Mouse (Mus musculus): ENCODE results near the gene Dhx38.

DNA sequence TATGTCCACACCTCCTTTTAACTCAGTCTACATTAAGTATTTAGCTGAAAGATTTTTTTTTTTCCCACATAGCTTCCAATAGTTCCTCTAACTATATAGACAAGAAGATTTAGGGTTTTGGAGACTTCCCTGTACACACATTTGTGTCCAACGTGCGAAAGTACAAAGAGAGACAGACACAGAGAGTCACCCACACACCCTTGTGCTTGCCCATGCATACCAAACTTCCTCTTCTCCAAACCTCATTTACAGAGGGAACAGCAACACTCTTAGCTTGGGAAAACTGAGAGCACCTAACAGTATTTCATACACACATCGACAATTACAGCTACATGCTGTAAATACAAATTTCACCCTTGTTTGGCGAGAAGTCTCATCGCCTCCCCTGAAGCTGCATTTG lies 60.1 kb downstream of the Dhx38 start:
- no peak for TF ChIP-seq CTCF (IDR thresholded peaks at IDR 0.05; ENCODE audit: extremely low read depth, insufficient read length, insufficient replicate concordance, low read depth, low read length)
- TF ChIP-seq POLR2A (IDR thresholded peaks at IDR 0.05; ENCODE audit: low read depth, low read length), result no peak
